Mouse (Mus musculus): ENCODE results near the gene Man1b1.

Man1b1 gene

DNA sequence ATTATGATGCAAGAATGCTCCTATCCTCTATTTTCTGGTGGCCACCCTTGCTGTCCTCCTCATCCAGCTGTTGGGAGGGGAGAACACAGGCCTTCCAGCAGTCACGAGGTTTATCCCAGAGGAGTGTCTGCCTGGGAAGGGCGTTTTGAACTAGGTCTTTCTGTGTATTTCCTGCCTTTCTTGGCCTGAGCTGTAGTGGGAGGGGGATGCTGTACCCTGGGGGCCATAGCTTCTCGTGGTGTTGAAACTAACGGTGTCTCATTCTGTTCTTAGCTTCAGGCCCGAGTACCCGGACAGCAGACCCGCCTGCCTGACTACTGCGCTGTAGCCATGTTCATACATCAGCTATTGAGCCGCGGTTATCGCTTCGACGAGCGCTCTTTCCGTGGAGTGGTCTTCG is 68.2 kb downstream of the Man1b1 start:
- ChIA-PET CTCF (interaction anchor here (0.6 to 3.0 kb wide), 66 partner anchors 9 to 1754 kb away, joined by 3 to 28 read pairs (median 4); partner anchors contain the start of genes Abca2 (in 3 of the 4), Nrarp (in 2 of the 4), Sapcd2 (in 2 of the 4) and Tprn (in 2 of the 4)), POLR2A (interaction anchor here in 3 of 4 experiments (0.6 to 2.6 kb wide), 29 partner anchors 9 to 219 kb away, joined by 3 to 17 read pairs (median 4); partner anchors contain the start of genes Sapcd2 (in 2 of the 3), Anapc2 (in 1 of the 3), Dpp7 (in 1 of the 3) and Nrarp (in 1 of the 3))

GRCm38 (mm10) chr2:25400764-25401163 is 68.6 kb downstream of the Man1b1 start:
- POLR2A ChIA-PET, result interaction anchor here in 3 of 4 experiments (0.6 to 2.6 kb wide), 29 partner anchors 9 to 220 kb away, joined by 3 to 17 read pairs (median 4); partner anchors contain the start of genes Sapcd2 (in 3 of the 3), Anapc2 (in 1 of the 3), Dpp7 (in 1 of the 3) and Nrarp (in 1 of the 3)
- CTCF ChIA-PET, result interaction anchor here (0.6 to 3.0 kb wide), 67 partner anchors 9 to 1754 kb away, joined by 3 to 28 read pairs (median 4); partner anchors contain the start of genes Abca2 (in 3 of the 4), Nrarp (in 2 of the 4), Sapcd2 (in 2 of the 4) and Tprn (in 2 of the 4)
